Mouse (Mus musculus): ENCODE measurements around the gene Car14. TPM values are rescaled to one million over a fixed set of nuclear protein-coding genes. Genes with fewer than 3 reads are reported as not detected.
A peak's percentile ranks its signal among the peaks of the same experiment; 100 is the strongest.
"Not testable (repeated sequence)": the region's sequence is repeated elsewhere in the genome, so short reads cannot be mapped to it uniquely, and the experiment has no call there.

Gene Car14
- 47.2 and 68.0 TPM in 2 replicates for polyA plus RNA-seq (2016; fragmentation: Nextera tagmentation; extraction: Ambion mirVana)

DNA sequence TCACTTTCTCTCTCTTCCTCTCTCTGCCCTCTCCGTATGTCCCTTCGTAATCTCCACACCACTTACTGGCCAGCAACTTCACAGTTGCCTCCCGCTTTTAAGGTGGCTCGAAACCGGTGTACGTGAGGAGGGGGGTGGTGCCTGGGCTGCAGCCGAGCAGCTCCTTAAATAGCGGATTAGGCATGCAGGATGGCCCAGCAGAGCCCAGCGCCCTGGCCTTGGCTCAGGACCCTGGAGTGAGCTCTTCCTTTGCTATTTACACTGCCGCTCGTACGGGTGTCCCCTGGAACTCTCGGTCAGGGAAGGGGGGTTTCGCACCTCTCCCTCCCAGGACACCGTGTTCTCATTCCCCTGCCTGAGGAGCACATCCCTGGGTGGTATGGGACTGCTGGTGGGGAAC, at the start of gene Car14:
TSS of gene Car14 (minus strand) at position 124 of the 400 bp plus-strand sequence.
- Histone ChIP-seq H3K4me1 (peaks cover 55% of the 10 kb centered on the region), H3K27ac (peak within 1 kb of the TSS; percentile 88), H3K4me3 (peak within 1 kb of the TSS; percentile 65), H3K36me3 (peaks cover 6% of the 10 kb centered on the region; the same call in 1 of the 2 replicates), H3K27me3 (ENCODE audit: insufficient read depth, poor library complexity, severe bottlenecking) (no peaks in the 10 kb centered on the region), H3K9me3 (no peaks in the 10 kb centered on the region)
- WGBS: 0% methylated on average over 15 of the region's 15 CpGs
- DNase-seq (ENCODE audit: low spot score): no peak

DNA sequence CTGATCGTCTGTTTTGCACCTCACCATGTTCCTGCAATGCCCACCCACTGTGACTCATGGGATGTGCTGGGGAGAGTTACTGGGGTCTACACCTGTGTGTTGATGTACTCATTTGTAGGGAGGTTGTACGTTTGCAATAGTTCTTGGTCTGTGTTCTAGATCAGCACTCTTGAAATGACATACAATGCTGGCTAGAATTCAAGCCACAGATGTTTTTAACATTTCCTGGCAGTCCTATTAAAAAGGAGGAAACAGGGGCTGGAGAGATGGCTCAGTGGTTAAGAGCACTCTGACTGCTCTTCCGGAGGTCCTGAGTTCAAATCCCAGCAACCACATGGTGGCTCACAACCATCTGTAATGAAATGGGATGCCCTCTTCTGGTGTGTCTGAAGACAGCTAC, 49.0 kb upstream of the Car14 start:
- no peak overlapping the region for H3K27ac ChIP-seq

DNA sequence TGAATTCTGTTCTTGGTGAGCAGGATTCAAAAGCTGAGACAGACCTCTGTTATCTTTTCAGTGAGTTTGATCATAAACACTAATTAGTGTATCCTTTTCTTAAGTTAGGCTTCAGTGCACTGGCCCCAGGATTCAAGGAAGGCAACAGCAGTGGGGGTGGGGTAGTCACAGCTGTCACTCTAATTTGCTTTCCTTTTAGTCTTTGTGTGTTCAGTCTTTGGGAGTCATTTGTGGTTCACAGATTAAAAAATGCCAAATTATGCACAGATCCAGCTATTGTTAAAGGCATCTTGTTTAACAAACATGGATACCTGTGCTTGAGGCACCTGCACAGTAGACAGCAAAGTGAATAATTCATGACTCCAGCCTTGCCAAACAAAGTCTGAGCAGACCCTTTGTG, 48.5 kb upstream of the Car14 start:
- peaks cover 27% of the 10 kb centered on the region for H3K4me1 ChIP-seq
- no peaks in the 10 kb centered on the region for H3K27me3 ChIP-seq (ENCODE audit: insufficient read depth, poor library complexity, severe bottlenecking)
- DNase-seq (ENCODE audit: low spot score): no peak
- H3K36me3 ChIP-seq: 0 out of 2 replicates have a peak, but pooled peaks cover 5% of the 10 kb centered on the region
- no peak overlapping the region for H3K27ac ChIP-seq
- H3K9me3 ChIP-seq: no peaks in the 10 kb centered on the region
- no peak overlapping the region for H3K4me3 ChIP-seq

More for the DNA sequence above, 49.0 kb upstream of the Car14 start:
- 86% methylated on average over 3 of the region's 3 CpGs for WGBS
- no peaks in the 10 kb centered on the region for H3K9me3 ChIP-seq
- no peaks in the 10 kb centered on the region for H3K27me3 ChIP-seq (ENCODE audit: insufficient read depth, poor library complexity, severe bottlenecking)
- DNase-seq (ENCODE audit: low spot score): no peak
- peaks cover 30% of the 10 kb centered on the region for H3K4me1 ChIP-seq
- 0 out of 2 replicates have a peak, but pooled peaks cover 4% of the 10 kb centered on the region for H3K36me3 ChIP-seq
- no peak overlapping the region for H3K4me3 ChIP-seq

DNA sequence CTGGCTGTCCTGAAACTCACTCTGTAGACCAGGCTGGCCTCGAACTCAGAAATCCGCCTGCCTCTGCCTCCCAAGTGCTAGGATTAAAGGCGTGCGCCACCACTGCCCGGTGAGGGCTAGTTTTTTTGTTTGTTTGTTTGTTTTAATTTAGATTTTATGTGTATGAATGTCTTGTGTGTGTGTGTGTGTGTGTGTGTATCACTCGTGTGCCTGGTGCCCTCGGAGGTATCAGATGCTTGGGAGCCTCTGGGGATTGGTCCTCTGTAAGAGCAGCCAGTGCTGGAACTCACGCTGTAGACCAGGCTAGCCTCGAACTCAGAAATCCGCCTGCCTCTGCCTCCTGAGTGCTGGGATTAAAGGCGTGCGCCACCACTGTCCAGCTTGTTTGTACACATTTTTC, 47.1 kb upstream of the Car14 start:
- DNase-seq (ENCODE audit: low spot score); H3K9me3 ChIP-seq; H3K27me3 ChIP-seq (ENCODE audit: insufficient read depth, poor library complexity, severe bottlenecking): not testable (repeated sequence)
- H3K27ac ChIP-seq: peak overlapping the region; percentile 96
- WGBS: 67% methylated on average over 12 of the region's 12 CpGs
- H3K4me3 ChIP-seq: peak overlapping the region; percentile 70
- H3K36me3 ChIP-seq: peaks cover 11% of the 10 kb centered on the region; the same call in 1 of the 2 replicates
- H3K4me1 ChIP-seq: peaks cover 13% of the 10 kb centered on the region

DNA sequence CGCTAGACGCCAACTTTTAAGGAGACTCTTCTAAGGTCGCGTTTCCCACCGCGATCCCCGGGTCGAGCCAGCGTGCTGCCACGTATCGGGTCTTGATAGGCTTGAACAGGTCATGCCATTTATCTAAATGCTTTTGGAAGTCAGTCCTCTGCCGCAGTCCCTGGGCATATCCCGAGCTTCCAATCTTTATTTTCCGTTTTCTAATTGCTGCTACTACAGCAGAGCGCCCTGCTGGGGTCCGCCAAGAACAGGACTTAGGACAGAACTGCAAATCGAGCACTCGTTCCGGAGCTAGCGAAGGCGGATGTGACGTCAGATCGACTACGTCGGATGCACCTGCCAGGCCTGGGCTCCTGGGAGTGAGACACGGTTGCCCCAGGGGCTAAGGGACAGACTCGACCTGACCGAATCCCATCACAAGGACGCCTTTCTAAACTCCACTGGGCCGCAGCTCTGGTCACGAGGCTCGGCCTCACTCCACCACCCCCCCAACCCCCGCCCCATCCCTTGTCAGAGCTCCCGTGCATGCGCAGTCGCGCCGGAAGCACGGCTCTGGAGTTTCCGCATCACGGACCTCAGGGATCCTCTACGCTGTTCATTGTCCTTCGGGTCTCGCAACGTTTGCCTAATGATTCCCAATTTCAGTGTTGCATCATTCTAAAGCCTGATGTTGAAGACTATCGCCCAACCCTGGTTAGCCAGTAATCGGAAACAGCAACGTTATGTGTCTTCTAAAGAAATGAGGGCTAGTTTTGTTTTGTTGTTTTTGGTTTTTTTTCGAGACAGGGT, 46.5 kb upstream of the Car14 start:
- DNase-seq (ENCODE audit: low spot score): peak; percentile 95
- peaks cover 17% of the 10 kb centered on the region for H3K36me3 ChIP-seq
- H3K27ac ChIP-seq: peak overlapping the region; percentile 96
- 1% methylated on average over 49 of the region's 49 CpGs for WGBS
- peaks cover 12% of the 10 kb centered on the region; the same call in 1 of the 2 replicates for H3K4me1 ChIP-seq
- peak overlapping the region; percentile 70 for H3K4me3 ChIP-seq
- no peaks in the 10 kb centered on the region for H3K9me3 ChIP-seq
- H3K27me3 ChIP-seq (ENCODE audit: insufficient read depth, poor library complexity, severe bottlenecking): no peaks in the 10 kb centered on the region

DNA sequence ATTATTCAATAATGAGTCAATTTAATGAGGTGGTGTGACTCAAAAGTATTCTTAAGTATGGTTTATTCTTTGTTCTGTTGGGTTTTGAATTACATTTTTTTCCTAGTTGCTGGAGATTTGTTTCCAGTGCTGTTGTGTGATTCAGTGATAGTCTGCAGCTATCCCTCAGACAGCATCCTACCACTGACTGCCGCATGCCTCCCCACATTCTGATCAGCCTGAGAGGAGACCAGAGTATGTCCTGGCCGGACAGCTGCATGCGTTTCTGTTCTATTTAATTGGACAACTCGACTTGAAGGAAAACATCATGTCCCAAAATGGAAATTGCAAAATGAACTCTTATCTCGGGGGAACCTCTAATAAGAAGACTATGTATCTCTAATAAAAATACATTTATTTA, 43.8 kb upstream of the Car14 start:
- no peak overlapping the region for H3K4me3 ChIP-seq
- H3K9me3 ChIP-seq: no peaks in the 10 kb centered on the region
- DNase-seq (ENCODE audit: low spot score): no peak
- no peaks in the 10 kb centered on the region for H3K27me3 ChIP-seq (ENCODE audit: insufficient read depth, poor library complexity, severe bottlenecking)
- H3K36me3 ChIP-seq: peaks cover 40% of the 10 kb centered on the region
- H3K27ac ChIP-seq: no peak overlapping the region
- H3K4me1 ChIP-seq: peaks cover 11% of the 10 kb centered on the region
- WGBS: 88% methylated on average over 5 of the region's 5 CpGs

DNA sequence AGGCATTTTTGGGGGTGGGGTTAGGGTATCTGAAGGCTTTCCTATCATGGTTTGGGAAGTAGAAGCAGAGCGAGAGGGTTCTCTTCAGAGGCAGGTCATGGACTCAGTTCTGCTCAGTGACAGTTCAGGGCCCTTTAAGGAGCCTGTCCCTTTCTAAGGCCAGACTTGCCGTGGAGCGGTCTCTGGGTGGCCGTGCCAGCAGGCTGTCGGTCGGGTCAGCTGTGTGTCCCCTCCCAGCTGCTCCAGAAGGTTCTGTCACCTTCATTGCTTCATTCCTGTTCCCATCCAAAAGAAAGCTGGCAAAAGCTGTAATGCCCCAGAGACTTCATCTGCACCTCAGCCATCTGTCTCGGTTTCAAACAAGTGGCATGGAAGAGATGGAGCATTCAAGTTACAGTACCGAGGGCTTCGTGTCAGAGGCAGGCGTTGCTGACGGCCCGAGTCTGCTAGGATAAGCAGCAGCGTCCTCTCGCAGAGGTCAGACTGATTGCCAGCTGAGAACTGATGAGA, 41.3 kb upstream of the Car14 start:
- H3K36me3 ChIP-seq: peaks cover 65% of the 10 kb centered on the region
- WGBS: 70% methylated on average over 14 of the region's 14 CpGs
- H3K27me3 ChIP-seq (ENCODE audit: insufficient read depth, poor library complexity, severe bottlenecking): no peaks in the 10 kb centered on the region
- no peaks in the 10 kb centered on the region for H3K9me3 ChIP-seq
- no peak for DNase-seq (ENCODE audit: low spot score)
- peaks cover 6% of the 10 kb centered on the region; the same call in 1 of the 2 replicates for H3K4me1 ChIP-seq
- H3K4me3 ChIP-seq: no peak overlapping the region
- H3K27ac ChIP-seq: no peak overlapping the region

DNA sequence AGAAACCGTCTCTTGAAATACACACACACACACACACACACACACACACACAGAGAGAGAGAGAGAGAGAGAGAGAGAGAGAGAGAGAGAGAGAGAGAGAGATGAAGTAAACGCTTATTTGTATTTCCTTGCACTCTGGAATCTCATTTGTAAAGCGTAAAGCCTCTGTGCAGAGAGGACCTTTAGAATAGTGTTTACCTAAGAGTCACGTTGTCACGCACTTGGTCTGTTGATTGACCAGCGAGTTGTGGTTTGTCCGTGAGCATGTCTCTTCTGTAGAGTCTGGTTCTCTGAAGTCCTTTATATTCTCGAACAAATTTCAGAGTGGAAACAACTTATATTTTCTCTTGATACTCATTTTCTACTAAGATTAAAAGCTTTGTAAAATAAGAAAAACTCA, 40.3 kb upstream of the Car14 start:
- H3K4me3 ChIP-seq: no peak overlapping the region
- H3K27me3 ChIP-seq (ENCODE audit: insufficient read depth, poor library complexity, severe bottlenecking): no peaks in the 10 kb centered on the region
- WGBS: 91% methylated on average over 8 of the region's 8 CpGs
- no peak for DNase-seq (ENCODE audit: low spot score)
- peaks cover 6% of the 10 kb centered on the region; the same call in 1 of the 2 replicates for H3K4me1 ChIP-seq
- peaks cover 76% of the 10 kb centered on the region for H3K36me3 ChIP-seq
- H3K27ac ChIP-seq: no peak overlapping the region
- no peaks in the 10 kb centered on the region for H3K9me3 ChIP-seq

DNA sequence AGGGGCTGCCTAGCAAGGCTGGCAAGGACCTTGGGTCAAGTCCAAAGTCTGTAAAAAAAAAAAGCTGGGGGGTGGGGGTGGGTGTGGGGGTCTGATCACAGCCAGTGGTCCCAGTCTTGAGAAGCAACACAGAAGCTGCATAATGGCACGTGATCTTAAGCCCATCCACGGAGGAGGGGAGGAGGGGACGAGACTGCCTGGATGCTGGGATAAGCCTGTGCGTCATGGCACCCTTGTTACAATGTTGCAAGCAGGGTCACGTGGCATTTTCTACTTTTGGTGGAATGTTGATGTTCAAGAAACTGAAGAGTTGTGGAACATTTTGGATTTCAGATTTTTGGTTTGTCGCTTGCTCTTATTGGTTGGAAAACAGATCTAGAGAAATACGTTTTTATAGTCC, 38.7 kb upstream of the Car14 start:
- 96% methylated on average over 7 of the region's 7 CpGs for WGBS
- Histone ChIP-seq H3K27ac (no peak overlapping the region), H3K4me3 (no peak overlapping the region), H3K4me1 (peaks cover 6% of the 10 kb centered on the region; the same call in 1 of the 2 replicates), H3K9me3 (no peaks in the 10 kb centered on the region), H3K36me3 (peaks cover 86% of the 10 kb centered on the region), H3K27me3 (ENCODE audit: insufficient read depth, poor library complexity, severe bottlenecking) (no peaks in the 10 kb centered on the region)
- DNase-seq (ENCODE audit: low spot score): no peak

DNA sequence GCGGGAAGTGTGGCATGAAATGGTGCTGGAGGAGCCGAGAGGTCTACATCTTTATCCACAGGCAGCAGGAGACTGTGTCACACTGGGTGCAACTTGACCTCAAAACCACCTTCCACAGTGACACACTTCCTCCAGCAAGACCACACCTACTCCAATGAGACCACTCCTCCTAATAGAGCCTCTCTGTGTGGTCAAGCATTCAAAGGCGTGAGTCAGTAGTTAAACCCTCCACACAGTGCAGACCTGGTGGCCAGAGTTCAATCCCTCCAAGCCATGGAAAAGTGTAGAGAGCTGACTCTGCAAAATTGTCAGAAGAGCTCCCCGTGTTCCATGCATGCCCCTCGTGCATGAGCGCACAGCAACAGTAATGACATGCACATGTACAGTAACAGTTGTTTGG, 38.3 kb upstream of the Car14 start:
- WGBS: 87% methylated on average over 6 of the region's 6 CpGs
- H3K9me3 ChIP-seq: no peaks in the 10 kb centered on the region
- H3K36me3 ChIP-seq: peaks cover 91% of the 10 kb centered on the region
- no peak for DNase-seq (ENCODE audit: low spot score)
- no peaks in the 10 kb centered on the region for H3K27me3 ChIP-seq (ENCODE audit: insufficient read depth, poor library complexity, severe bottlenecking)
- H3K27ac ChIP-seq: no peak overlapping the region
- H3K4me3 ChIP-seq: no peak overlapping the region
- H3K4me1 ChIP-seq: peaks cover 6% of the 10 kb centered on the region; the same call in 1 of the 2 replicates

DNA sequence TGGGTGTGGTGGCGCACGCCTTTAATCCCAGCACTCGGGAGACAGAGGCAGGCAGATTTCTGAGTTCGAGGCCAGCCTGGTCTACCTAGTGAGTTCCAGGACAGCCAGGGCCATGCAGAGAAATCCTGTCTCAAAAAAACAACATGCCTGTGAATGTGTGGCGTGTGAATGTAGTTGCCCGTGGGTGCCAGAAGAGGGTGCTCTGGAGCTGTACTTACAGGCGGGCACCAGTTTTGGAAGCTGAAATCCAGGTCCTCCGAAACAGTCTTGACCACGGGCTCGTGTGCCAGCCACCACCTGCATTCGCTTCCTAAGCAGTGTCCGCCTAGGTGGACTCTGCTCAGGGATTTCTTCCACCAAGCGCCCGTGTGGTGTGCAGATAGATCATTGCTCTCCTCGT, 34.3 kb upstream of the Car14 start:
- WGBS: 90% methylated on average over 15 of the region's 15 CpGs
- Histone ChIP-seq H3K27ac (no peak overlapping the region), H3K4me1 (no peaks in the 10 kb centered on the region), H3K9me3 (no peaks in the 10 kb centered on the region), H3K27me3 (ENCODE audit: insufficient read depth, poor library complexity, severe bottlenecking) (no peaks in the 10 kb centered on the region), H3K4me3 (no peak overlapping the region), H3K36me3 (peaks cover 92% of the 10 kb centered on the region)
- DNase-seq (ENCODE audit: low spot score): no peak

DNA sequence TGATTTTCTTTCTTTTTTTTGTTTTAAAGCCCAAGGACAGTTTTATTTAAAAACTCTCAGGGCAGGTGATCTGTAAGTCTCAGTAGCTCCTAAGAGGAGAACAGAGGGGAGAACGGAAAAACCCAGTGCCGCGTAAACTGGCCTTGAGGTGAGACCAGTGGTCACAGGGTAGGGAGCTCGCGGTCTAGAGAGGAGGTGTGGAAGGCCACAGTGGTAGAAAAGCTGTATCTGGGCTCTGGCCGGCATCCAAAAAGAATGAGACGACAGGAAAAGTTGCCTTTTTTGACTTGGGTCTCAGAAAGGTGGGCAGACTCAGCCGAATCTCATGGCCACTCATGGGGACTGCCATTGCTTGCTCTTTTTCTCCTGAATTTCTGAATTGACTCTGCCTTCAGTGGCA, 33.7 kb upstream of the Car14 start:
- DNase-seq (ENCODE audit: low spot score): no peak
- no peaks in the 10 kb centered on the region for H3K27me3 ChIP-seq (ENCODE audit: insufficient read depth, poor library complexity, severe bottlenecking)
- peaks cover 94% of the 10 kb centered on the region for H3K36me3 ChIP-seq
- H3K4me3 ChIP-seq: no peak overlapping the region
- no peak overlapping the region for H3K27ac ChIP-seq
- H3K9me3 ChIP-seq: no peaks in the 10 kb centered on the region
- H3K4me1 ChIP-seq: no peaks in the 10 kb centered on the region
- WGBS: 97% methylated on average over 8 of the region's 8 CpGs

DNA sequence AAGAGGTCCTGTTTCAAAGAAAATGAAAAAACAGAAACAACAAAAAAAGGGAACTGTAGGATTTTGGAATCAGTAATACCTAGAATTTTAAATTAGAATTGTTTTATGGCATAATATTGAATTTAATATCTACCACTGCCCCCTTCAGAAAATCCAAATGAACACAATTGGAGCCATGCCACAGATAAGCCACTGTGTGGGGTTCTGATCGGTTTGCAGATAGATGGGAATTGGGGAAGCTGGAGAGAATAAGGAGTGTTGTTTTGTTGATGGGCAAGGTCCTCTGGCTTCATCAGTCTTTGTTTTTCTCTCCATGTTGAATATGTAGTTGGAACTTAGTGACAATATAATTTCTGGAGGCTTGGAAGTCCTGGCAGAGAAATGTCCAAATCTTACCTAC, 30.0 kb upstream of the Car14 start:
- Histone ChIP-seq H3K27ac (no peak overlapping the region), H3K36me3 (peaks cover 60% of the 10 kb centered on the region)
- 90% methylated on average over 1 of the region's 1 CpGs for WGBS

More for the DNA sequence above, 30.0 kb upstream of the Car14 start:
- H3K4me1 ChIP-seq: peaks cover 15% of the 10 kb centered on the region
- no peaks in the 10 kb centered on the region for H3K27me3 ChIP-seq (ENCODE audit: insufficient read depth, poor library complexity, severe bottlenecking)
- no peak for DNase-seq (ENCODE audit: low spot score)
- H3K9me3 ChIP-seq: no peaks in the 10 kb centered on the region
- no peak overlapping the region for H3K4me3 ChIP-seq

Measured in heart, embryonic 10.5 days (tissue).